Mouse (Mus musculus): ENCODE results near the gene Ttll13.

The Ttll13 gene

DNA sequence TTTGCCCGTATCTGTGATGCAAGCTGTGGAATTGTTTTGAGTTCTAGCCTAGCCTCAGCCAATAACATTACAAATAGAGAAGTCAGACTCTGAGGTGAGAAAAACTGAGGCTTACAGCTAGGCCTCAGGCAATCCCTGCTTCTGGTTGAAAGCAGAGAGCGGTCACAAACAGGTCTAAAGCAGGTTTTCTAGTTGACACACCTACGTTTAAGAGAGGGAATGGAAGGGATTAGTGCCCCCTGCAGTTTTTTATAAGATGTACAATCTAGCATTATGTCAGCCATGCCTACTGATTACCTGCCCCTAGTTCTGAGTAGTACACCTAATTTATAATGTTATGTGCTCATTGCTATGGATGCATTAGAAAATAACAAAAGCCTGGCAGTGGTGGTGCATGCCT lies 61.6 kb downstream of the Ttll13 start:
- TF ChIP-seq GATA4 (IDR thresholded peaks at IDR 0.05; ENCODE audit: insufficient replicate concordance, low read length), result no peak

Data from liver, adult (tissue).